Mouse (Mus musculus) T-helper 17 cell (primary cell): ENCODE data around the gene Slc3a1.

Experiments used
- in situ Hi-C, 2 experiments: fragments of 300-600 bp; cut with MboI, MseI; formaldehyde crosslinking; loops; 1 replicate in 1 of 2; 2 replicates in 1 of 2; pipeline ENCODE4 v1.15.1; 2025; ENCODE audit warnings: high pct_unique_total_duplicates in 2 of 2

Slc3a1 gene

GRCm38 (mm10) chr17:85034068-85034467, 5.9 kb downstream of the Slc3a1 start:
- in situ Hi-C loops = loop anchor here in 1 of 2 experiments (10.0 kb wide), 1 partner anchor 1541 kb away; no protein-coding TSS in a partner anchor

DNA sequence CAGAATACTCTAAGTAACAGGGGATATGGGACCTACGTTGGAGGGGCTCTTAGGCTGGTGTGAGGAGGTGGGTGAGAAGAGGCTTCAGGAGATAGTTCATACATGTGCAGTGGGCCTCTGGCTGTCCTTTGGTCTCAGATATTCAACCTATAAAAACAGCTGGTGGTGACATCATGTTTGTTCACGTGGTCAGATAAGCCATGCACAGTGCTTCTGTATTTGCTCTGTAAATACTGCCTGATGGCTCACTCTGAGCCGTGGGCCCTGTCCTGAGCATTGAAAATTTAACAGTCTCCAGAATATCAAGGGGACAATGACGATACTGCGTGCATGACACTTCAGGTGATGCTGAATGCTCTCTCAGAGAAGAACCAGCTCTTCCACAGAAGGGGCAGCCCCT, 9.7 kb downstream of the Slc3a1 start:
- in situ Hi-C loops = loop anchor here in 1 of 2 experiments (10.0 kb wide), 1 partner anchor 1537 kb away; no protein-coding TSS in a partner anchor

DNA sequence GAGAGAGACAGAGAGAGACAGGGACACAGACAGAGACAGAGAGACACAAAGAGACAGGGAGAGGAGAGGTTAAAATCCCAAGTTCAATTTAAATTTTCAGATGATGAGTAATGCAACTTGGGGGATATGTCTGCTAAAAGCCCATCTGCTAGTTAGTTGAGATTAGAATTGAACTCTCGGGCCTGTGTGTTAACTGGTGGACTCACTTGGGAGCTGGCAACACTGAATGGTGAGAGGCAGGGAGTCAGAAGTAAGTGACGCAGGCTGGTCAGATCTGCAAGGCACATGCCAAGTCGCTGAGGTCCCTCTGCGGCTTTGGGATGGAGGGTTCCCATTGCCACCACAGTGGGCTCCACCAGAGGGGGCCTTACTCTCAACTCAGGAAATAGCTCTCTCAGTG, 10.1 kb downstream of the Slc3a1 start:
- in situ Hi-C loops = loop anchor here in 1 of 2 experiments (10.0 kb wide), 1 partner anchor 1536 kb away; no protein-coding TSS in a partner anchor

DNA sequence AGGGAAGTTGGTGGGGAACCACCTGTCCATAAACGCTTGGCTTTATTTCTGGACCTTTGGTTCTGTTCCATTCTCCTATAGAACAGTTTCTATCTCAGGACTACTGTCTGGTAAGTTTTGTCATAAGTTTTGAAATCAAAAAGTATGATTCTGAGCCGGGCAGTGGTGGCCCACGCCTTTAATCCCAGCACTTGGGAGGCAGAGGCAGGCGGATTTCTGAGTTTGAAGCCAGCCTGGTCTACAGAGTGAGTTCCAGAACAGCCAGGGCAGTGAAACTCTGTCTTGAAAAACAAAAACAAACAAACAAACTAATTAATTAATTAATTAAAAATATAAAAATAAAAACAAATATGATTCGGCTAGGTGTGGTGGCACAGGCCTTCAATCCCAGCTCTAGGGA, 10.6 kb downstream of the Slc3a1 start:
- in situ Hi-C loops = loop anchor here in 1 of 2 experiments (10.0 kb wide), 1 partner anchor 1536 kb away; no protein-coding TSS in a partner anchor

GRCm38 (mm10) chr17:85040913-85041312, 12.7 kb downstream of the Slc3a1 start:
- in situ Hi-C loops = no loop called here

- in situ Hi-C loops = no loop called here
These were observed 14.2 kb downstream of the Slc3a1 start for GRCm38 (mm10) chr17:85042419-85042818.

DNA sequence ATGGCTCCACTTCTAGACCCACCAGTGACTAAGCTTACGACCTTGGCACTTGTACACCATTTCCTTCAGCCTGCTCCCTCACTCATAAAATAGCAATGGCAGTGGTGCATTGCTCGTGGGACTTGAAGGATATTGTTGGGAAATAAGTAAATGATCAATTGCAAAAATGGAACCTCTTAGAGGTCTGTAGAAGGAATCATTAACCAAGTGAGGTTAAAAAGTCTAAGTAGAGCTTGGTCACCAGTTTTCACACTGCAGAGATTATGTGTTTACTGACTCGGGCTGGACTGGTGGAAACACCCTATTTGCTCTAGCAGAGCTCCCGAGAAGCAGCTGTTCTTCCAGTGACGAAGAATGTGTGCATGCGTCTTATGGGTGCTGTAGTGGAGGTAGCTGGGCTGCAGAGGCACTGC, 15.2 kb downstream of the Slc3a1 start:
- in situ Hi-C loops = no loop called here

DNA sequence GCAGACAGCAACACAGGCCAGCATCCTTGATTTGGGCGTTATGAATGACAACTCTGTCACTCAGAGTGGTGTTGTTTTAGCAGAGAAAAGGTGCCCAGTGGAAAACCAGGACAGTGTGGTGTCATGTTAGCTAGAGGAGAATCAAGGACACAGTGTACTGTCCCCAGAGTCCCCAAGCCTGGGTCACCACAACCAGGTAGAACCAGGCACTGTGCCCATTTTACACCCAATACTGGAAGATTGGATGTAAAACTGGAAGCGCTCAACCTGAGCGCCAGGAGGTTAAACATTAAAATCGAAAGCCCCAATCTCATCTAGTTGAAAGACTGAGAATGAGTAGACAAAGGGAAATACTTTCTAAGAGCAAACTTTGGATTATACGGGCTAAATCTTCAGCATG, 16.3 kb downstream of the Slc3a1 start:
- in situ Hi-C loops = no loop called here

DNA sequence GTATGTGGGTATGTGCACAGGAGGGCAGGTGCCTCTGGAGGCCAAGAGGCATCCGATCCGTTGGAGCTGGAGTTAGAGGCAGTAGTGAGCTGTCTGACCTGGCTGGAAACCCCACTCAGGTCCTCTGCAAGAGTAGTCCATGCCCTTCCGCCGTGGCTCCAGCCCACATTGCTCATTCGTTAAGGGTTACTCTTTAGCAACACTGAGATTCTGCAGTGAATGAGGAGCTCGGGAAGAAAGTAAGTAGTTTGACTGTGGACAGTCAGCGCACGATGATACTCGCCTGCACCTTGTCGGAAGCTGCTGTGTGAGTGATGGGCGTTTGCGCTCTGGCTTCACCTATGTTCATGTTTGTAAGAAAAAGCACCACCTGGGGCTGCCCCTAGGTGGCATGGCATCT, 17.0 kb downstream of the Slc3a1 start:
- in situ Hi-C loops = no loop called here

- in situ Hi-C loops = no loop called here
These were observed 20.2 kb downstream of the Slc3a1 start for GRCm38 (mm10) chr17:85048379-85048778.

DNA sequence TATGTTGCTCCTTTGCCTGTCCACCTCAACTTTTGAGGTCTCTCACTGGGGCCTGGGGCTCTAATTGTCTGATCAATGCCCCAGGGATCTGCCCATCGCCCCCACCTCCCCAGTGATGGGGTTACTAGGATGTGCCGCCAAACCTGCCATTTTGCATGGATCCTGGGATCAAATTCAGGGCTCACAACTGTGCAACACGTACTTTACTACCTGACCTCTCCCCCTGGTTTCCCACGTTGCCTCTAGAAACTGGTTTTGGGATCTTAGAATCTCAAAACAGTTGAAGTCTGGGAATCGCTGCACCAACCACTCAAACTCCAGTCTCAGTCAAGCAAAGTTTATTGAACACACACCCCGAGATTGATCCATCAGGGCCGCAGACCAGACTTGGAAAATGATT, 30.1 kb downstream of the Slc3a1 start:
- in situ Hi-C loops = no loop called here

DNA sequence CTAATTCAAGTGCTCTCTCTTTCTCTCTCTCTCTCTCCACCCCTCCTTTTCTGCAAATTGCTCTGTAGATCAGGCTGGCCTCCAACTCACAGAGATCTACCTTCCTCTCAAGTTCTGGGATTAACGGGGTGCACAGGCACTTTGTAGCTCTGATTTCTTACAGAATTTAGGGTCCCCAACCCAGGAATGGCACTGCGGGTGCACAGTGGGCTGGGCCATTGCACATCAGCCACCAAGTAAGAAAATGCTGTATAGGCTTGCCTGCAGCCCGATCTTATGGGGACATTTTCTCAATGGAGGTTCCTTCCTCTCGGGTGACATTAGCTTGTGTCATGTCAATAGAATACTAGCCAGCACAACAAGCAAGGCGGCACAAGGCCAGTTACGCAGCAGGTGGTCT, 31.0 kb downstream of the Slc3a1 start:
- in situ Hi-C loops = no loop called here

DNA sequence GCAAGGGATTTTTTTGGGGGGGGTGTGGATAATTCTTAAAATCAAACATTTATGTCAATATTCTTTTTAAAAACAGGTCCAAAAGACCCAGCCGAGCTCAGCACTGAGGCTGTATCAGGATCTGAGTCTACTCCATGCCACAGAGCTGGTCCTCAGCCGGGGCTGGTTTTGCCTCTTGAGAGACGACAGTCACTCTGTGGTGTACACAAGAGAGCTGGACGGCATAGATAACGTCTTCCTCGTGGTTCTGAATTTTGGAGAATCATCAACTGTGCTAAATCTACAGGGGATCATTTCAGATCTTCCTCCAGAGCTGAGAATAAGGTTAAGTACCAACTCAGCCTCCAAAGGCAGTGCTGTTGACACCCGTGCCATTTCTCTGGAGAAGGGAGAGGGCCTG, 35.4 kb downstream of the Slc3a1 start:
- in situ Hi-C loops = no loop called here

GRCm38 (mm10) chr17:85067331-85067730, 39.2 kb downstream of the Slc3a1 start:
- in situ Hi-C loops = no loop called here

DNA sequence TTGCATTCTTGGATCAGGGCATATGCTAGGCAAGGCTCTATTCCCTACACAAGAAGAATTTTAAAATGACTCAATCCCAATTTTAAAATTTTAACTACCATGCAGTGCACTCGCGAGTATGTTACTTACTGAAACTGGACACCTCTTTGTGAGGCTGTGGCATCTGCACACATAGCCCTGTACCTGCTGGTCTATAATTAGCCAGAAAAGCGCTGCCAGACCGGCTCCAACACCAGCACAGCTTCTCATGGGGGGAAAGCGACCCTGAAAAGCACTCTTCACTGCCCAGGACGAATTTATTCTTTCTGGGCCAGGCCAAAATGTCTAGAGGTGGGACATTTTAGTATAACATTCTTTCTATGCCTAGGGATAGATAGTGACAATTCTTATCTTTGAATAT, 42.5 kb downstream of the Slc3a1 start:
- in situ Hi-C loops = no loop called here

- in situ Hi-C loops = no loop called here
These were observed 43.1 kb downstream of the Slc3a1 start for GRCm38 (mm10) chr17:85071088-85071775.

DNA sequence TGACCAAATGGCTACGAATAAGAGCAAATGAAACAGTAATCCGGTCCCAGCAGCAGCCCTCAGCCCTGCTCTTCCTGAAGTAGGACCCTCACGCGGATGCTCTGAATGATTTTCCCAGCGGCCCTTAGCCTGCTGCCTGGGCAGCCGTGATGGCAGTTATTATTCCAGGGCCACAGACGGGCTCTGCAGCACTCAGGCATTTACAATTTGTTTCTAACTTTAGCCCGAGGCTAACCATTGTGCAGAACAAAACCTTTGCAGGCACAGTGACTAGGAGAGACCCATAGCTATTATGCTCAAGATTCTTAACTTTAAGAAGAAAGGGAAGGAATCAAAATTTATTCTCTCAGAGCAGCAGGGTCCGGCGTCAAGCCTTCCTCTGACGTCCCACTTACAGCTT, 44.2 kb downstream of the Slc3a1 start:
- in situ Hi-C loops = no loop called here

- in situ Hi-C loops = no loop called here
These were observed 45.0 kb downstream of the Slc3a1 start for GRCm38 (mm10) chr17:85073214-85073613.

DNA sequence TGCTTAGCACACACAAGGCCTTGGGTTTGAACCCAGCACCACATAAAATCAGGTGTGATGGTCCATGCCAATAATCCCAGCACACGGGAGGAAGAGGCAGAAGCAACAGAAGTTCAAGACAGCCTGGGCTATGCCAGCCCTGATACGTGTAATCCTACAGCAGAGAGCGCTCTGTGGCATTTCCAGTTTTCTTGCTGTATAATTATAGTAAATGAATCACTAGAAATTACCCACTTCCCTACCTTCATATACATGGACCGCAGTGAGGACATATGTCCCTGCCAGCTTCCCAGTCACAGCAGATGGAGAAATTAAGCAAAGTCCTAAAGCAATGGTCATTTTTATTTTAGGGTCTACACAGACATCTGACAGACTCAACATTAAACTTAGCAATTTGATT, 45.9 kb downstream of the Slc3a1 start:
- in situ Hi-C loops = no loop called here

DNA sequence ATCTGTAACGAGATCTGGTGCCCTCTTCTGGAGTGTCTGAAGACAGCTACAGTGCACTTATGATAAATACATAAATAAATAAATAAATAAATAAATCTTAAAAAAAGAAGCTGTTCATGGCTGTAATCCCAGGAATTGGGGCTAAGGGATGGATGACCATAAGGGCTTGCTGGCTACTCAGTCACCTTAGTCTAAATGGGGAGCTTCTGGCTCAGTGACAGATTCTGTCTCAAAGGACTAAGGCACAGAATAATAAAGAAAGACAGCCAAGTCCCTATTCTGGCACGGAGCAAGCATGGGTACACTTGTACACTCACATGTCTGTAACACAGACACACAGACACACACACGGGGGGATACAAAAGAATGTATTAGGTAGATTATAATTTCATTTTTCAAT, 51.1 kb downstream of the Slc3a1 start:
- in situ Hi-C loops = no loop called here

GRCm38 (mm10) chr17:85080781-85081180, 52.6 kb downstream of the Slc3a1 start:
- in situ Hi-C loops = no loop called here

DNA sequence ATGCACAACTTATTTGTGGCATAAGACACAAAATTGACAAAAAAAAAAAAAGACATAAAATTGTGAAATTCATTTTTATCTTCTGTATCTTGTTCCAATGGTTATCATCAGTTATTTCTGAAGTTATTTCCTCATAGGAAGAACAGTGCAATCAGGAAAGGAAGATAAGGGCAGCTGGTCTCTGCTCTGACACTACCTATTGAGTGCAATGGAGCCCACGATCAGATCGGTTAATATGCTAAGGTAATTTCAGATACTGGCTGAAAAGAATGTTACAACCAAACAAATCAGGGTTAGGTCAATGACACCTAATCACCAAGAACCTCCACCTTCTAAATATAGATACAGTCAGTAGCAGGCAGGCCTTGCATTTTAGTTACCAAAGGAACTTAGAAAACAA, 57.2 kb downstream of the Slc3a1 start:
- in situ Hi-C loops = no loop called here

DNA sequence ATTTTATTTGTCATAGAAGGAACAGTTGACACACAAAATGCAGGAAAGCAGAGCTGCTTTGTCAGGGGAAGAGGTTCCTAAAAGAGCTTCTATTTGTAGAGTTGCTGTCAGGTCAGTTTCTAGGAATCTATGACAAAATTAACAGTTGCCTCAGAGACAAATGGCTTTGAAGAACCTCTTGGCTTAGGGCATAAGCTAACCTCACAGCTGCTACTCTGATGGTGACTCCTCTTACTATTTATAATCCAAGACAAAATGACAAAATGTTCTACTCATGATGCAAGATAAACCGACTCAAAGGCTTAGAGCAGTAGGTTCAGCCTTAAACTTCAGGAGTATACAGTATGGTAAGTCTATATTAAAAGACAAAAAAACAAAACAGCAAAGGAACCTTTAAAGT, 58.3 kb downstream of the Slc3a1 start:
- in situ Hi-C loops = no loop called here

DNA sequence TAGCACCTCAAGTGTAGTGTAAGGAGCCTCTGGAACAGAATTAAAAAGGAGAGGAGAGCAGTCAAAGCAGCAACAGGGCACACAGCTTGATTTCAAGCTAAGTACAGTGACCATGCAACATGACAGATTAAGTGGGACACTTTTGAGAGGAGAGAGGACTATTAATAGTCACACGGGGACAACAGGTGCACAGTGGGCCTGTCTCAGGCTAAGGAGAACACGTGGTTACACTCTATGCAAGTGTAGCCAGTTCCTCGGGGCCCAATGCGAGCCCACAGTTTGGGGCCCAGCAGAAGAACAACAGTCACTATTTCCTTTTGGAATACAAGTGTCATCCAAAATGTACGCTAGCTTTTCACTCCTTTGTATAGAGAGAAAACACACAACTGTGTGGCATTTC, 59.4 kb downstream of the Slc3a1 start:
- in situ Hi-C loops = no loop called here
